Mouse (Mus musculus): Measurements from ENCODE around the gene Sumo2.
"Not testable (repeated sequence)": the region's sequence is repeated elsewhere in the genome, so short reads cannot be mapped to it uniquely, and the experiment has no call there.

Sumo2 gene

DNA sequence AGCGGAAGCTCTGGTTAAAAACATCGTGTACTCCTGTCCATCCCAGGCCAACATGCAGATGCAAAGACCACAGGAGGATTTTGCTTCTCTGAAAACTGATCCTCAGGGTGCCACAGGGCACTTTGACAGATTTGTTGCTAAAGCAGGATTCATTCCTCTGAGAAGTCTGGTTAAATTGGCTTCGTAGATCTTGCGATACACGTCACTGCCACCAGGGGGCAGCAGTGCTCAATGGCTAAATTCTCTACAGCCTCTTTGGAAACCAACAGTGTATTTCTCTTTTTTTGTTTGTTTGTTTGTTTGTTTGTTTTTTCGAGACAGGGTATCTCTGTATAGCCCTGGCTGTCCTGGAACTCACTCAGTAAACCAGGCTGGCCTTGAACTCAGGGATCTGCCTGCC lies 52.4 kb downstream of the Sumo2 start:
- peak; percentile 80 for DNase-seq (ENCODE audit: low read depth, low spot score)

DNA sequence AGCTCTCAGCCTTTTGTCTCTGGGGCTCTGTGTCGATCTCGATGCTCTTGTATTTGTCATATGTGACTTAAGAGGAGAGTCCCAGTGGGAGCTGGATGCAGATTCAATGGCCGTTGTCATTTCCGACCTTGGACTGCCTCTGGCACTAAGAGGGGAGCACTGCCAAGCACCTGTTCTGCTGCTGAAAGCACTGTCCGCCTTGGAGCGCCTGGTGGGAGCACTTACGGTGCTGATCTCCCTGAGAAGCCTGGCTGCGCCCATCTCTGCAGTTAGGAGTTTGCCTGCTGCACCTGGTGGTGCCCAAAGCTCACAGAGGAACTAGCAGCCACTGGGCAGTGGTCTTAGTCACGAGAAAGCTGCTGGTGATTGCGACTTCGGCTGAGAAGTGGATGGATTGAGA lies 52.8 kb downstream of the Sumo2 start:
- no peak for DNase-seq (ENCODE audit: low read depth, low spot score)

DNA sequence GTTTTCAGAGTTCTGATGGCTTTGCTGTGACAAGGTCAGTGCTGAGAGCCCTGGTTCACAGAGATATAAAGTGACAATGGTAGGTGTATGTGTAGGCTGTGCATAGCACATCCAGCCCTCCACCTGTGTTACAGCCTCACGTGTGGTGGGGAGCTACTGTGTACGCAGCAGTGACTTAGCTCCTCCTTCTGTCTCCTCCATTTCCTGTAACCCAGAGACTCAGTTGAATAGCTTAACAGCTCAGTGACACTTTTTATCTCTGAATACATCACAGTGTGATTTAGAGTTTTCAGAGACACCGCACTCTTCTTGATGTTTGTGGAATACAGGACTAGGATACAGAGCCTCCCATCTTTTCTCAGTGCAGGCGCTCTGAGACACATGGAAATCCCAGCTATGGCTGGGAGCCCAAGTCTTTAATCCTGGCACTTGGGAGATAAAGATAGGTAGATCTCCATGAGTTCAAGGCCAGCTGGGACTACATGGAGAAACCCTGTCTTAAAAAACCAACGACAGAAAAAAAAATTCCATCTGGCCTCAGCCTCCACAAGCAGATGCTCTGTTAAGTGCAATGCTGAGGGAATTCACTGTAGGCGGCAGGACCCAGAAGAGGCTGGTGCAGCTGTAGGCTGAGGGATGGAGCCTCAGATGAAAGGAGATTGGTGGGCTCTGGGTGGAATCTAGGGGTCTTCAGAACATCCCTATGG lies 54.4 kb downstream of the Sumo2 start:
- no peak for DNase-seq (ENCODE audit: low read depth, low spot score)

DNA sequence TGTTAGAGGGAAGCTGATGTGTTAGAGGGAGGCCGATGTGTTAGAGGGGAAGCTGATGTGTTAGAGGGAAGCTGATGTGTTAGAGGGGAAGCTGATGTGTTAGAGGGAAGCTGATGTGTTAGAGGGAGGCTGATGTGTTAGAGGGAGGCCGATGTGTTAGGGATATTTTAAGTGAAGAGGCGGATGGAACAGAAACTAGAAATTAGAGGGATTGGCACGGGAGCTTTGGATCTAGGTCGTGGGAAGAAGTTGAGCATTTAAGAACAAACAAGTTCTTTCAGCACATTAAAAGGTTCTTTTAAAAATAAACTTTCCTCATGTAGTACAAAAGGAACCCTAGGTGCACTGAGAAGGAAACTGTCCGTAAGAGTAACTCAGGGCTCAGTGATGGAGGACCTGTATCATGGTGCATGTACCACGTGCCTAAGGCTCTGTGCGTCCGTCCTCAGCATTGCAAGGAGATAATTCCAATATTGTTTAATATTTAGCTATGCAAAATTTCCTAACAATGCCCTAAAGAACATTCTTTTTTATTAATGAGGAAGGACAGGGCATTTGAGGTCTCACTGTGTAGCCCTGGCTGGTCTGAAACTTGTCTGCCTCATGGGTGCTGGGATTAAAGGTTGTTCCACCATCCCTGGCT lies 57.7 kb downstream of the Sumo2 start:
- no peak for DNase-seq (ENCODE audit: low read depth, low spot score)

DNA sequence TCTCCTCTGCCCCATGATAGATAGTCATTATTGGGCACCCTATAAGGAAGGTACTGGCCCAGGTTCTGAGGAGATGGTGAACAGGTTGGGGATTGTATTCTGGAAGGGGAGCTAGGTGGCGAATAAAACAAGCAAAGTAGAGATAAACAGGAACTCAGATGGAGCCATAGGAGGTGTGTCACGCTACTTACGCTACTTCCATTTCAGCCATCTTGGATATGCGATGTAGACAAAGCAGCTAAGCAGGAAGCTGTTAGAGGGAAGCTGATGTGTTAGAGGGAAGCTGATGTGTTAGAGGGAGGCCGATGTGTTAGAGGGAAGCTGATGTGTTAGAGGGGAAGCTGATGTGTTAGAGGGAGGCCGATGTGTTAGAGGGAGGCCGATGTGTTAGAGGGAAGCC lies 58.7 kb downstream of the Sumo2 start:
- not testable (repeated sequence) for DNase-seq (ENCODE audit: low read depth, low spot score)

DNA sequence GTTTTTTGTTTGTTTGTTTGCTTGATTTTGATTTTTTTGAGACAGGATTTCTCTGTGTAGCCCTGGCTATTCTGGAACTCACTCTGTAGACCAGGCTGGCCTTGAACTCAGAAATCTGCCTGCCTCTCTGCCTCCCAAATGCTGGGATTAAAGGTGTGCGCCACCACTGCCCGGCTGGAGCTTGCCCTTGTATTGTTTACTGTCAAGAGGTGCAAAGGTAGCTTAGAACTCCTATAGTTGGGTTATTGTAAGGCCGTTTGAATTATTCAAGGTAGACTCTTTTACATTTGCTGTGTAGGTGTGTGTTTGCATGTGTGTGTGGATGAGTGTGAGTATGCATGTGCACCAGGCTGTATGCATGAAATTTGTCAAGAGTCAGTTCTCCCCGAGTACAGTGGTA lies 59.4 kb downstream of the Sumo2 start:
- not testable (repeated sequence) for DNase-seq (ENCODE audit: low read depth, low spot score)

DNA sequence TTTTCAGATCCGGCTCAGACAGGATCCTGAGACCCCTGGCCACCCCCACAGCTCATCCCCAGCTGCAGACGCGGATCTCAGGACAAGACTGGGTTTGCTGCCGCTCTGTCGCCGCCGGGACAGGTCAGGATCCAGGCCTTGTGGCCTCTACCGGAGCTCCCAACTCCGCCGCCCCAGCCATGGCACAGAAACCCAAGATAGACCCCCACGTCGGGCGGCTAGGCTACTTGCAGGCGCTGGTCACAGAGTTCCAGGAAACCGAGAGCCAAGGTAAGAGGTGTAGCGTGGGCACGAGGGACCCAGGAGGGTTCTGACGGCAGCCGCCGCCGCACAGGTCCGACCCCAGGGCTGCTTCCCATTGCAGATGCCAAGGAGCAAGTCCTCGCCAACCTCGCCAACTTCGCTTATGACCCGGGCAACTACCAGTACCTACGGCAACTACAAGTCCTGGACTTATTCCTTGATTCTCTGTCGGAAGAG lies 60.3 kb downstream of the Sumo2 start:
- DNase-seq (ENCODE audit: low read depth, low spot score) = no peak

DNA sequence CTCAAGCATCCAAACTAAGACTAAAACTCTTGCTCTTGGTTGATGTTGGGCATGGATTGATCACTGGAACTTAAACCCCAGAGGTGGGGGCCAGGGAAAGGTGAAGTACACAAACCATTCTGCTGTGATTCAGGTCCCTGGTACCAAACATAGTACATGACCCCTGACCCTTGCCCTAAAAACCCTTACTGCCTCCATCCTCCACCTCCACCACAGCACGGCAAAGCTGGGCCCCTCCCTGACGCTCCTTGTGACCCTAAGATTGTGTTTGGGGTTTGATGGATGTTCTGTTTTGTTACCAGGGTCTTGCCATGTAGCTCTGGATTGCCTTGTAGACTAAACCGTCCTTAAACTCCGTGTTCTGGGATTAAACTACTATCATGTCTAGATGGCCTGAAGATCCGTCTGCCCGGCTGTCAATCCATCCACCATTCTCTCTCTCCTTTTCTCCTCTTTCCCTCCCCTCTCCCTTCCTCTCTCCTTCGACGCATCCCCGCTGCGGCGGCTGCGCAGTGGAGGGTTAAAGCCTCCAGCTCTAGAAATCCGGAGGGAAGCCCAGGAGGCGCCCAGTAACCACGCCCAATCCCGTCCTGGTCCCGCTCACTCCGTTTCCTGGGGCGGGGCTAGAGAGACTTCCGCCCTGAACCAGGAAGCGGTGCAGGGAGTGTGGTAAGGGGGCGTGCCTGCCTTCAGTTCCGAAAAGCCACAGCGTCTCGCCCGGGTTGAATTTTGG lies 60.9 kb downstream of the Sumo2 start, which contains the start of gene Armc7:
Gene Armc7 (plus strand): TSS at position 643 of the 733 bp plus-strand sequence.
- peak; percentile 99 for DNase-seq (ENCODE audit: low read depth, low spot score)

DNA sequence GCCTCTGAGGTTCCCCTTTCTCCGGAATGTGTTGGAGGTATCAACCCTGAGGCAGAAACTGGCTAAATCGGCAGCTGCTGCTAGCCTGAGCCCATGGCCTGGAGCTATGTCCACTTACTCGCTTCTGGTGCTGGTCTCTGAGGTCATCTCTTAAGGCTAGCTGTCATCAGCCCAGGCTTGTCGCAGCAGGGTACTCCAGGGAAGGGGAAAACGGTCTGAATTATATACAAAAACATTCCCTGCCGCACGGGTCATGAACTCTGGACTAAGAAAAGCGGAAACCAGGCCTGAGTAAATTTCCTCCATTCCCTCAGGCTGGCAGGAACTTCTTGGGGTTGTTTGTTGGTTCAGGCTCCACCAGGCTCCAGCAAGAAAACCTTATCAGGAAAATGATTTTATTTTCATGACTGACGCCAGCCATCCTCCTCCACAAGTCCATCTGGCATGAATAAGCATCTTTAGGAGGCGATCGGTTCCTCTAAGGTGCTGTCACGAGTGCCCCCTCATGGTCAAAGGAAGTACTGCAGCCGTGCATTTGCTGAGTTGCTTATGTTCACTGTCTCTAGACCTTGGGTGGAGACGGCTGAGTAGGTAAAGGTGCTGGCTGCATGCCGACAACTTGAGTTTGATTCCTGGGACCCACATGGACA lies 62.3 kb downstream of the Sumo2 start:
- peak; percentile 95 for DNase-seq (ENCODE audit: low read depth, low spot score)
